Mouse (Mus musculus): ENCODE measurements at regions not wholly inside any gene's neighbourhood (a gene's known extent, or its start where the extent isn't known, plus 50 kb on each side); places are given as distances from the start of the nearest gene placed in this dataset.

DNA sequence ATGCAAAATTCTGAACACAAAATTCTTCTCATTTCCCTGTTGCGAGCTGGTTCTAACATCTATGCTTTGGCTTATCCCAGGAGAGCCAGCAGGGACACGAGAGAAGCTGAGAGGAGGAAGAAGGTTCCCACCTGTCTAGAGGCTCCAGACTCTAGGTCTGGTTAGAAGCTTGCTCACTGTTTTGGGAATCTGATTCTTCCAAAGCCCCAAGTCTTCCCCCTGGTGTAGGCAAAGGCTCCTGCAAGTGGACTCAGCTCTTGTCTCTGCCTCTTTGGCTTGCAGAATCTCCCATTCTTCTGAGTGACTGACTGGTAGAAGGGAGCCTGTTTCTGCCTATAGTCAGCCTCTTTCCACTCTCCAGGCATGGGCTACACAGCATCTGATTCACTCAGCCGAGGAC is 95.8 kb downstream of the Btc start:
- DNase-seq (ENCODE audit: low read depth in 1 of 2, low spot score in 2 of 2) = no peak

Measured in monocyte, adult 2 months (primary cell).